Mouse (Mus musculus): ENCODE data around the gene Fance. TPM values are rescaled to one million over a fixed set of nuclear protein-coding genes. Genes with fewer than 3 reads are reported as not detected.

Gene Fance
- polyA plus RNA-seq, 1 experiment = 31.3 TPM

GRCm38 (mm10) chr17:28344050-28344607 is 30.8 kb downstream of the Fance start:
- H3K36me3 ChIP-seq (ENCODE audit: control insufficient read depth, insufficient read depth, low read length) = no peaks in the 10 kb centered on the region
- no peak for DNase-seq
- TF ChIP-seq POLR2A (IDR thresholded peaks at IDR 0.05; ENCODE audit: control insufficient read depth, extremely low read depth, insufficient read depth, low read length, poor library complexity) = no peak
- no peak for TF ChIP-seq CTCF (IDR thresholded peaks at IDR 0.05; ENCODE audit: borderline replicate concordance, control insufficient read depth, extremely low read depth, insufficient read depth, low read length, poor library complexity)
- H3K27me3 ChIP-seq (ENCODE audit: control insufficient read depth, insufficient read depth, low read length) = no peaks in the 10 kb centered on the region
- peaks cover 8% of the 10 kb centered on the region for H3K4me1 ChIP-seq (replicated peaks; ENCODE audit: control insufficient read depth, insufficient read depth, low read length)
- no peak overlapping the region for H3K4me3 ChIP-seq (ENCODE audit: control insufficient read depth, insufficient read depth, low read length)
- no peak overlapping the region for H3K27ac ChIP-seq (ENCODE audit: control insufficient read depth, insufficient read depth, low read length)
- 82% methylated on average over 4 of the region's 4 CpGs for WGBS

- no peak for DNase-seq
- peaks cover 8% of the 10 kb centered on the region for H3K4me1 ChIP-seq (replicated peaks; ENCODE audit: control insufficient read depth, insufficient read depth, low read length)
- no peaks in the 10 kb centered on the region for H3K27me3 ChIP-seq (ENCODE audit: control insufficient read depth, insufficient read depth, low read length)
- H3K36me3 ChIP-seq (ENCODE audit: control insufficient read depth, insufficient read depth, low read length) = no peaks in the 10 kb centered on the region
- TF ChIP-seq POLR2A (IDR thresholded peaks at IDR 0.05; ENCODE audit: control insufficient read depth, extremely low read depth, insufficient read depth, low read length, poor library complexity) = no peak
- TF ChIP-seq CTCF (IDR thresholded peaks at IDR 0.05; ENCODE audit: borderline replicate concordance, control insufficient read depth, extremely low read depth, insufficient read depth, low read length, poor library complexity) = no peak
- 91% methylated on average over 3 of the region's 3 CpGs for WGBS
- no peak overlapping the region for H3K27ac ChIP-seq (ENCODE audit: control insufficient read depth, insufficient read depth, low read length)
- no peak overlapping the region for H3K4me3 ChIP-seq (ENCODE audit: control insufficient read depth, insufficient read depth, low read length)
Measured at GRCm38 (mm10) chr17:28344670-28345069, 31.4 kb downstream of the Fance start.

GRCm38 (mm10) chr17:28345271-28345721 is 32.0 kb downstream of the Fance start:
- DNase-seq = no peak
- Histone ChIP-seq H3K4me3 (ENCODE audit: control insufficient read depth, insufficient read depth, low read length) (no peak overlapping the region), H3K4me1 (replicated peaks; ENCODE audit: control insufficient read depth, insufficient read depth, low read length) (peaks cover 11% of the 10 kb centered on the region), H3K27ac (ENCODE audit: control insufficient read depth, insufficient read depth, low read length) (no peak overlapping the region), H3K36me3 (ENCODE audit: control insufficient read depth, insufficient read depth, low read length) (no peaks in the 10 kb centered on the region), H3K27me3 (ENCODE audit: control insufficient read depth, insufficient read depth, low read length) (no peaks in the 10 kb centered on the region)
- no peak for TF ChIP-seq POLR2A (IDR thresholded peaks at IDR 0.05; ENCODE audit: control insufficient read depth, extremely low read depth, insufficient read depth, low read length, poor library complexity)
- TF ChIP-seq CTCF (IDR thresholded peaks at IDR 0.05; ENCODE audit: borderline replicate concordance, control insufficient read depth, extremely low read depth, insufficient read depth, low read length, poor library complexity) = no peak
- 78% methylated on average over 8 of the region's 8 CpGs for WGBS

GRCm38 (mm10) chr17:28345882-28346281 is 32.6 kb downstream of the Fance start:
- no peak for TF ChIP-seq CTCF (IDR thresholded peaks at IDR 0.05; ENCODE audit: borderline replicate concordance, control insufficient read depth, extremely low read depth, insufficient read depth, low read length, poor library complexity)
- H3K27ac ChIP-seq (ENCODE audit: control insufficient read depth, insufficient read depth, low read length) = no peak overlapping the region
- no peak overlapping the region for H3K4me3 ChIP-seq (ENCODE audit: control insufficient read depth, insufficient read depth, low read length)
- H3K4me1 ChIP-seq (replicated peaks; ENCODE audit: control insufficient read depth, insufficient read depth, low read length) = peaks cover 9% of the 10 kb centered on the region
- H3K36me3 ChIP-seq (ENCODE audit: control insufficient read depth, insufficient read depth, low read length) = no peaks in the 10 kb centered on the region
- WGBS = 87% methylated on average over 10 of the region's 10 CpGs
- no peak for DNase-seq
- no peaks in the 10 kb centered on the region for H3K27me3 ChIP-seq (ENCODE audit: control insufficient read depth, insufficient read depth, low read length)

GRCm38 (mm10) chr17:28347327-28347726 is 34.0 kb downstream of the Fance start:
- Histone ChIP-seq H3K4me3 (ENCODE audit: control insufficient read depth, insufficient read depth, low read length) (no peak overlapping the region), H3K4me1 (replicated peaks; ENCODE audit: control insufficient read depth, insufficient read depth, low read length) (peaks cover 11% of the 10 kb centered on the region), H3K36me3 (ENCODE audit: control insufficient read depth, insufficient read depth, low read length) (no peaks in the 10 kb centered on the region), H3K27me3 (ENCODE audit: control insufficient read depth, insufficient read depth, low read length) (no peaks in the 10 kb centered on the region), H3K27ac (ENCODE audit: control insufficient read depth, insufficient read depth, low read length) (no peak overlapping the region)
- no peak for DNase-seq
- no peak for TF ChIP-seq POLR2A (IDR thresholded peaks at IDR 0.05; ENCODE audit: control insufficient read depth, extremely low read depth, insufficient read depth, low read length, poor library complexity)
- no peak for TF ChIP-seq CTCF (IDR thresholded peaks at IDR 0.05; ENCODE audit: borderline replicate concordance, control insufficient read depth, extremely low read depth, insufficient read depth, low read length, poor library complexity)
- WGBS = 87% methylated on average over 10 of the region's 10 CpGs

- TF ChIP-seq POLR2A (IDR thresholded peaks at IDR 0.05; ENCODE audit: control insufficient read depth, extremely low read depth, insufficient read depth, low read length, poor library complexity) (no peak), CTCF (IDR thresholded peaks at IDR 0.05; ENCODE audit: borderline replicate concordance, control insufficient read depth, extremely low read depth, insufficient read depth, low read length, poor library complexity) (no peak)
- Histone ChIP-seq H3K27ac (ENCODE audit: control insufficient read depth, insufficient read depth, low read length) (no peak overlapping the region), H3K27me3 (ENCODE audit: control insufficient read depth, insufficient read depth, low read length) (no peaks in the 10 kb centered on the region), H3K4me1 (replicated peaks; ENCODE audit: control insufficient read depth, insufficient read depth, low read length) (peaks cover 11% of the 10 kb centered on the region), H3K36me3 (ENCODE audit: control insufficient read depth, insufficient read depth, low read length) (no peaks in the 10 kb centered on the region), H3K4me3 (ENCODE audit: control insufficient read depth, insufficient read depth, low read length) (no peak overlapping the region)
- 90% methylated on average over 6 of the region's 6 CpGs for WGBS
- no peak for DNase-seq
Measured at GRCm38 (mm10) chr17:28348211-28348610, 34.9 kb downstream of the Fance start.

Data from thymus, adult 2 months (tissue).